Mouse (Mus musculus) large intestine, adult 2 months (tissue): ENCODE measurements at regions not wholly inside any gene's neighbourhood (a gene's known extent, or its start where the extent isn't known, plus 50 kb on each side); places are given as distances from the start of the nearest gene placed in this dataset.

Experiments
- DNase-seq: peaks from one replicate; pipeline ENCODE4 v3.0.0-alpha.2; 2012; ENCODE audit warnings: low read depth, low spot score
- WGBS: fragments of 180-500 bp; shearing (Covaris S2); methylation state at CpG from one replicate; pipeline ENCODE4 v1.1.7; 2018; 5-methylcytosine and 5-hydroxymethylcytosine counted together

DNA sequence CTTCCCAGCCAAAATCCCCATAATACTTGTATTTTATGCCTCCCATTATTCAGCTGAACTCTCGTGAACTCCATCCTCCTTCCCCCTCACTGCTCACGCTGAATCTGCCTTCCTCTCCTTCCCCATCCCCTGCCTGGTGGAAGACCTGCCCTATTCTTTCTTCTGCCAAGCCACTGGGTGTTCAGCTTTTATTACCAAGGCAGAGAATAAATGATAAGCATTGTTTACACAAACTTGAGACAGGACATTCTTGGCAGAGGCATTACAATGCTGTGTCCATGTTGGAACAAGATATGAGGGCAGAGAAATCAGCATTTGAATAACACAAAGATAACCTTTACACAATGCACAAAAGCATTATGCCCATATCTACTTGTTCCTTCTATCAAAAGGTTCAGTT is 80.2 kb downstream of the Dhrs2 start:
- no peak for DNase-seq
- 12% methylated on average over 2 of the region's 2 CpGs for WGBS

DNA sequence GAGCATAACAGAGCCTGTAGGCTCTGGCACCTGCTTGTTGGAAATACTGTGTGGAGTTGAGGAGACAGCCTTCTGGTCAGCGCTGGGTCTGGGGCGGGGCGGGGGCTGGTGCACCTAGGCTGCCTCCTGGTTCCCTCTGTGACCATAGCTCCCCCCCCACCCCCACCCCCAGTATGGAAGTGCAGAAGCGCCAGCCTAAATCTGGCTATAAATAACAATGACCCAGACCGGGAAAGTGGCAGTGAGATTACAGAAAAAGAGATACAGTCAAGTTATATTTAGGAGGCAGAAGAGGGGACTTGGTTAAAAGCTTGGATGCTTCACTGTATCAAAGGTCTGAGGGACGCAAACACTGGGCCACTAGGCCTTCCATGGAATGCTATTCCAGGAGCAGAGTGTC is 91.8 kb downstream of the Dhrs2 start:
- WGBS, result 70% methylated on average over 6 of the region's 6 CpGs
- DNase-seq, result no peak

GRCm38 (mm10) chr14:55323897-55324296 is 102.1 kb downstream of the Dhrs2 start:
- DNase-seq, result no peak

- DNase-seq, result no peak
- 43% methylated on average over 3 of the region's 3 CpGs for WGBS
These were observed 102.5 kb downstream of the Dhrs2 start for GRCm38 (mm10) chr14:55324335-55324734.

DNA sequence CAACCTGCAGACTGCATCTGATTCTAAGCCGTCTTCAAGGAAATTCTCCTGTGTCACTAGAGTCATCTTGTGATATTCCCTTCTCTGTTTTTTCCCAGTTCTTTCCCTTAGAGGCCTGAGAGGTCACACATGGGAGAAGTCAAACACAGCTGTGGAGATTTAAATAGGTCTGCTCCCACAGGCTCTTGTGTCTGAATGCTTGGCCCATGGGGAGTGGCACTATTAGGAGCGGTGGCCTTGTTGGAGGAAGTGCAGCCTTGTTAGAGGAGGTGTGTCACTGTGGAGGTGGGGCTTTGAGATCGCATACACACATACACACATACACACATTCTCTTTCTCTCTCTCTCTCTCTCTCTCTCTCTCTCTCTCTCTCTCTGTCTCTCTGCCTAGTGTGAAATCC is 112.0 kb downstream of the Dhrs2 start:
- 27% methylated on average over 3 of the region's 3 CpGs for WGBS
- peak; percentile 1 for DNase-seq

- no peak for DNase-seq
- 92% methylated on average over 7 of the region's 7 CpGs for WGBS
These were observed 112.5 kb downstream of the Dhrs2 start for GRCm38 (mm10) chr14:55334305-55334704.

GRCm38 (mm10) chr14:55335586-55335985 is 113.8 kb downstream of the Dhrs2 start:
- DNase-seq, result no peak
- 90% methylated on average over 1 of the region's 1 CpGs for WGBS

- 40% methylated on average over 5 of the region's 5 CpGs for WGBS
- no peak for DNase-seq
These were observed 114.8 kb downstream of the Dhrs2 start for GRCm38 (mm10) chr14:55336451-55337195.

DNA sequence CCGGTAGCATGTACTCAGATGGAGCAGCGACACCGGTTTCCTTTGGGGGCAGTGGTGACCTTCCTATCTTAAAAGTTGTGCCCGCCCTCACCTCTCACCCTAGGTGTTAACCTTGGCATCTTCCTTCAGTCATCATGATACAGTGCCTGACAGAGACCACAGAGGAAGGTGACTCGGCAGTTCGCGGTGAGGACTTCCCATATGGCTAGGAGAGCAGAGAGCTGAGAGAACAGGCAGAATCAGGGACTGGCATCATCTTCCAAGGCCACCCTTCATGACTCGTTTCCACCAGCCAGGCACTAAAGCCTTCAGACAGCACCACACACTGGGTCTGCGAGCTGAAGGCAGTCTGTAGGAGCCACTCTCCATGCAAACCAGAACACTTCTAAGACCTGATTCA is 116.2 kb downstream of the Dhrs2 start:
- DNase-seq, result no peak
- WGBS, result 73% methylated on average over 9 of the region's 9 CpGs

GRCm38 (mm10) chr14:55338500-55338899 is 116.7 kb downstream of the Dhrs2 start:
- WGBS, result 49% methylated on average over 7 of the region's 7 CpGs
- DNase-seq, result no peak

- WGBS, result 57% methylated on average over 9 of the region's 9 CpGs
- DNase-seq, result no peak
These were observed 117.3 kb downstream of the Dhrs2 start for GRCm38 (mm10) chr14:55339036-55339614.

DNA sequence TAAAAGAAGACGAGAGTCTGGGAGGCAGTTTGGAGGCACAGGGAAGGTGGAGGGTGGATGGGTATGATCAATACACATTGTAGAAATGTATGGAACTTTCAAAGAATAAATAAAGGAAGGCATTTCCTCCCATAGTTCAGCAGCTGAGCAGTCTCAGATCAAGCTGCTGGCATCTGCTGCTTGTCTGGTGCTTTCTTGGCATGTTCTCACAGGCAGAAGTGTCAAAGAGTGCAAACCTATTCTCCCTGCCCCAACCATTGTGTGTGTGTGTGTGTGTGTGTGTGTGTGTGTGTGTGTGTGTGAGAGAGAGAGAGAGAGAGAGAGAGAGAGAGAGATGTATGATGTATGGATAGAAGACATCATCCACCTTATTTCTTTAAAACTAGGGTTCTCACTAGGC is 121.5 kb downstream of the Dhrs2 start:
- 27% methylated on average over 1 of the region's 1 CpGs for WGBS
- no peak for DNase-seq

GRCm38 (mm10) chr14:55343914-55344313 is 122.1 kb downstream of the Dhrs2 start:
- WGBS, result 85% methylated on average over 5 of the region's 5 CpGs
- DNase-seq, result no peak

- WGBS, result 82% methylated on average over 5 of the region's 5 CpGs
- no peak for DNase-seq
These were observed 123.3 kb downstream of the Dhrs2 start for GRCm38 (mm10) chr14:55345091-55345490.

DNA sequence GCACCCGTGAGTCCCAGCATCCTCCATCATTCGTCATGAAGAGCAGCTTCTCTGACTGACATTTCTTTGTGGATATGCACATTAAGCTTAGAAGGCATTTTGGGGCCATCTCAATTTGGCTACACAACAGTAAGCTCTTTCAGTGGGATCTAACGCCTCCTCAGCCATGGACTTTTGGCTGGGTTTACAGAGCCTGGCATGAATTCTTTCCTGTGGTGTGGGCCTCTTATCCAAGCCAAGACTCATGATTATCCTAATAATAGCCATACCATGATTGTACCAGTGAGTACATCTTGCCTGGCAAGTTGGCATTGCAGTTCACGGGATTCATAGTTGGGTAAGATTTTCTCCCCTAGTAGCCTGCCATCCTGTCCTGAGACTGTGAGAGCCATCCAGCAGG is 126.3 kb downstream of the Dhrs2 start:
- no peak for DNase-seq
- WGBS, result 90% methylated on average over 4 of the region's 4 CpGs

DNA sequence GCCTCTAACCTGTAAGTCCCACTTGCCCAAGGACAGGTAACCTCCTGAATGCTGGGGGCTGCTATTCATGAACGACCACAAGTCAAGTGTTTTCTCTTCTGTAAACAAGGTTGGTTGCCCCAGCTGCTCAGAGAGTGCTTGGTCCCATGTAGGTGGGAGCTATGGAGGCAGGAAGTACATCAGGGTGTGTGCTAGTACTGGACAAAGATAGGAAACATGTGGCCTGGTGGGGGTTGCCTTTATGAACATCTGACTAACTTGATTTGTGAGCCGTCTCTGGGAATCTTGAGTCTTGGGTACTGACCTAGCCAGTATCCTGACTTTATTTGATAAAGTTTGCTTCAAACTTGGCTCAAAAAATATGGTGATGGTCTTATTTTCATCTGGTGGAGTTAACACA is 121.3 kb upstream of the Dhrs4 start:
- WGBS, result 56% methylated on average over 2 of the region's 2 CpGs
- no peak for DNase-seq

- WGBS, result 43% methylated on average over 2 of the region's 2 CpGs
These were observed 120.1 kb upstream of the Dhrs4 start for GRCm38 (mm10) chr14:55358429-55358828.

GRCm38 (mm10) chr14:55362316-55362715 is 116.2 kb upstream of the Dhrs4 start:
- 69% methylated on average over 4 of the region's 4 CpGs for WGBS
- no peak for DNase-seq

More at GRCm38 (mm10) chr14:55358429-55358828, 120.1 kb upstream of the Dhrs4 start:
- no peak for DNase-seq

- no peak for DNase-seq
- WGBS, result 70% methylated on average over 7 of the region's 7 CpGs
These were observed 115.8 kb upstream of the Dhrs4 start for GRCm38 (mm10) chr14:55362757-55363156.

DNA sequence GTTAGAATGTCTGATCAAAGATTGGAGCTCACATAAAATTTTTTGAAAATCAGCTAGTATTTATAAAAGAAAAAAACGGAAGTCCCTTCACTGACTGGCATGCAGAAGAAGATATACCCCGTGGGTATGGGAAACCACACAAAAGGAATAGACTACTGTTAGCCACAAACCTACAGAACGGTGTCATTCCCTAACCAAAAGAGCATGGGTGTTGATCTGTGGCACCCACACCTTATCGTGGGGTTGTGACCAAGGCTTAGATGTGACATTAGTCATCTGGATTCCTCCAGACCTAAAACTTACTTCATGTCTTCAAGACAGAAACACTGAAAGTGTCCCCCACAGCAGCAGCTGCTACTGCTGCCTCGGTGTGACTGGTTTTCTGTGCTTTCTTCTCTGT is 108.2 kb upstream of the Dhrs4 start:
- WGBS, result 76% methylated on average over 5 of the region's 5 CpGs
- no peak for DNase-seq

DNA sequence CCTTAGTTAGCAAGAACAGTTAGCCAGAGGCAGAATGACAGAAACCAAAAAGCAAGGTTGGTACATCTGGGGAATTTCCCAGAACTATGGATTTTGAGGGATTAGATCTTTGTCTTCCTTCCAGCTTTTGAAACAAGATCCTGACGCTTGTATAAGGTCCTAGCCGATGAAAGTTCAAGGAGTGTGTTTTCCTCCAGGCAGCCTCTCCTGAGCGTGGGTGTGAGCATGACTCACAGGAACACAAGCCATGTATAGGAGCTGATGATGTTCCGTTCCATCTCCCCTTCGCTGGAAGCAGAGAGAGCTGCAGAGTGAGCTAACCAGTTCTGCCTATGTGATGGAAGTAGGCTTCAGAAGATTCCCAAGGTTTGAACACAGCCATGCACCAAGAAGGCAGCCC is 105.6 kb upstream of the Dhrs4 start:
- no peak for DNase-seq
- WGBS, result 61% methylated on average over 5 of the region's 5 CpGs

DNA sequence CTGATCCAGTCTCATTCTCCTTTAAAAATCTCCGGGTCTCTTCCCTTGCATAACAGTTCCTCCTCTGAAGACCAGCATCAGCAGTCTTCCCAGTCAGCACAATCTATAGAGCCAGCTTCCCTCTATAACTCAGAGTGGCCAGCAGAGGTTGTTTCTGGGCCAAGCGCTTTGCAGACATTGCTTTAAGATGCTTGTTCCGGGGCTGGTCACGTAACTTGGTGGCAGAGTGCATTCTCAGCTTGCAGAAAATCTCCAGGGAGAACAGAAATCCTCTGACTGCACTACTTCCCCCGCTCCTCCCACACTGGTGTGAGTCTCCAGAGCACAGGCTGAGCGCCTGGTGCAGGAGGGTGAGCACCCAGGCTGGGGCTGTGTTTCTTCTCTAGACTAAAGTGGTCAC is 91.8 kb upstream of the Dhrs4 start:
- no peak for DNase-seq
- WGBS, result 47% methylated on average over 6 of the region's 6 CpGs
